Mouse (Mus musculus) layer of hippocampus, adult 8-10 months (tissue): Measurements from ENCODE around the gene Tbl3. TPM values are rescaled to one million over a fixed set of nuclear protein-coding genes. Genes with fewer than 3 reads are reported as not detected.
"Not testable (repeated sequence)": the region's sequence is repeated elsewhere in the genome, so short reads cannot be mapped to it uniquely, and the experiment has no call there.

ENCODE experiments used
- DNase-seq, 2 experiments: peaks; one replicate each; pipeline ENCODE4 v3.0.0; 2022; ENCODE audit warnings: low spot score in 2 of 2
- total RNA-seq, 4 experiments: library from RNA; stranded (reverse); gene quantifications; 2 replicates each; pipeline ENCODE4 v1.2.4; 2022

Gene Tbl3
- total RNA-seq, 4 experiments from 2014 or later: 24.2 to 32.3 (median 27.8) TPM

DNA sequence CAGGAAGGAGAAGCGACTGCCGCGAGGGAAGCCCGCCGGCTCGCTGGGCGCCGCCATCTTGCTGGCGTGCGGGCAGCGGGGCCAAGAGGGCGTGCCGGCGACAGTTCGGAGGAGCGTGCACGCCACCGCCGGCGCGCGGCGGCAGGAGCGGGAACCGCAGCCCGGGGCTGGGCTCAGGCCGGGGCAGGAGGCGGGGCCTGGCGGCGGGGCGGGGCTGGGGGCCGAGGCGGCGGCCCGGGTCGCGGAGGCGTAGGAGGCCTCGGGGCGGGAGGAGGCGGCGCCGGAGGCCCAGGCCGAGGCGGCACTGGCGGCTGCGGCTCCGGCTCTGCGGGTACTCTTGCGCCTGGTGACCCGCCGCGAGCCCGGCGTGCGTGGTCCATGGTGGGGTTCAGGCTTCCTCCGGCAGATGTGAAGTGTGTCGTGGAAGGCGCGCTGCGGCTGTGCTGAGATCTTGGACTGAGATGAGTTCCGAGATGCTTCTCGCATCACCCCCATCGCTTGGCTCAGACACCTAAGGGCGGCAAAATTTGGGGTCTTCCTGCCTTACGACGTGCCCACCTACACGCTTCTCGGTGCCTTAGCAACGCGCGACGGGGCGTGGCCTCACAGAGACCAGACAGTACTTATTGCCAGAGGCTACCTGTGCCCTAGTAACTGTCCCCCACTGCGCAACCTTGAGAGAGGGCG is 11.3 kb downstream of the Tbl3 start, which contains the start of the genes Gfer and Noxo1:
Gfer (minus strand) TSS at position 146 of the 687 bp plus-strand sequence.
Noxo1 (plus strand) TSS at position 224 of the 687 bp plus-strand sequence.
- DNase-seq: peak; percentile 62 to 69

- no peak for DNase-seq
Measured at GRCm38 (mm10) chr17:24695326-24696010, 12.0 kb downstream of the Tbl3 start.

DNA sequence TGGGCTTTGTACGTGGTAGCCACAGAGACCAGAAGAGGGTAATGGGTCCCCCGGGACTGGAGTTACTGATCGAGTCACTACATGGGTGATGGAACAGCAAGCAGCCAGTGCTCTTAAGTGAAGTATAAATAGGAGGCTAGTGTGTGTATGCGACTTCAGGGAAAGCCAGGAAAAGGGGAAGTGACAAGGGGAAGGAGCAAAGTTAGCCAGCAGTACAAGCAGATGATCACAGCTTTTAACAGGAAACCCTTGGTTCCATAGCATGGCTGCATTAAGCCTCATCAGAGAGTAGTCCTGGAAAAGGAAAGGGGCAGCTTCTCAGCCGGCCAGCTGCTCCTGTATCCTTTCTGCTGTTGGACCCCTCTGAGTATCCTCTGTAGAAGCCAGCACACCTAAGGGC is 15.1 kb downstream of the Tbl3 start:
- DNase-seq: no peak

GRCm38 (mm10) chr17:24689251-24690081 is 18.0 kb downstream of the Tbl3 start, which contains the start of gene Syngr3:
Gene Syngr3, minus strand, starts transcription at chr17:24689955.
- peak in 1 of 2 experiments; percentile 42 for DNase-seq

DNA sequence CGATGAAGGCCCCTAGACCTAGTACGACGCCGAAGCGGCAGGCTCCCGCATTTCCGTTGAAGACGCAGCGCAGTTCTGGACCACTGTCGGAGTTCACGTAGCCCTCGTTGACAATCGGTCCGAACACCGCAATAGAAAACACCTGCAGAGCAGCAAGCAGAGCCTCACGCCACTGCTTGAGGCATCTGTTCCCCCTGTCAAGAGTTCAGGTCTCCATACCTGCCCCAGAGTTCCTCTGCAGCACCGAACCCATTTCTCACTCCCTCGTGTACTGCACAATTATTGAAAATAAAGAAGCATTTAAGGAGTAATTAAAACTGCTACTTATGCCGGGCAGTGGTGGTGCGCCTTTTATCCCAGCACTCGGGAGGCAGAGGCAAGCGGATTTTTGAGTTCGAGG is 19.9 kb downstream of the Tbl3 start:
- DNase-seq: no peak

- no peak for DNase-seq
Measured at GRCm38 (mm10) chr17:24687146-24687595, 20.3 kb downstream of the Tbl3 start.

DNA sequence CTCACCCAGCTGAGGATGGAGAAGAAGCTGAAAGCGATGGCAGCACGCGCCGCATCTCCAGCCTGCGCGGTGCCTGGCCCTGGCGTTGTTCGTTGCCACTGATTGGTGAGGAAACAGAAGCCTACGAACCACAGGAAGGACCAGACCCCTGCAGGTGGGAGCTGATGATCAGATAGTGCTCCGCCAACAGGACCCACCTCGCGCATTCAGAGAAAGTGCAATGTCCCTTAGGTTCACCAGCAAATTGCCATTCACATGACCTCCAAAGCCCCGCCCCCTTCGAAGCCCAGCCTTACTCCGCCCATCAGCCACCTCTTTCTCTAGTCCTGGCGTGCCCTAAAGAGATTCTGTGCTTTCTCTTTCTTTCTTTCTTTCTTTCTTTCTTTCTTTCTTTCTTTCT is 20.9 kb downstream of the Tbl3 start:
- DNase-seq: no peak

DNA sequence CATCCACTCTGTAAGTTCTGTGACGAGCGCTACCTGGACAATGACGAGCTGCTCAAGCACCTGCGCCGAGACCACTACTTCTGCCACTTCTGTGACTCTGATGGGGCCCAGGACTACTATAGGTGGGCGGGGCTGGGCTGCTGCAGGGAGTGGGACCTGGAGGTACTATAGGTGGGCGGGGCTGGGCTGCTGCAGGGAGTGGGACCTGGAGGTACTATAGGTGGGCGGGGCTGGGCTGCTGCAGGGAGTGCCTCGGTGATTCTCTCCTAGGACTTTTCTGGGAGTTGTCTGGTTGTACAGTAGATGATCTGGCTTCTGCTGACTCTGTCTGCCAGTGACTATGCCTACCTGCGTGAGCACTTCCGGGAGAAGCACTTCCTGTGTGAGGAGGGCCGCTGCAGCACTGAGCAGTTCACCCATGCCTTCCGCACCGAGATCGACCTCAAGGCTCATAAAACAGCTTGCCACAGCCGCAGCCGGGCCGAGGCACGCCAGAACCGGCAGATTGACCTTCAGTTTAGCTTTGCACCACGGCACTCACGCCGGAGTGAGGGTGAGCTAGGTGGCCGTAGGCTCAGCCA is 29.9 kb downstream of the Tbl3 start:
- DNase-seq: no peak

DNA sequence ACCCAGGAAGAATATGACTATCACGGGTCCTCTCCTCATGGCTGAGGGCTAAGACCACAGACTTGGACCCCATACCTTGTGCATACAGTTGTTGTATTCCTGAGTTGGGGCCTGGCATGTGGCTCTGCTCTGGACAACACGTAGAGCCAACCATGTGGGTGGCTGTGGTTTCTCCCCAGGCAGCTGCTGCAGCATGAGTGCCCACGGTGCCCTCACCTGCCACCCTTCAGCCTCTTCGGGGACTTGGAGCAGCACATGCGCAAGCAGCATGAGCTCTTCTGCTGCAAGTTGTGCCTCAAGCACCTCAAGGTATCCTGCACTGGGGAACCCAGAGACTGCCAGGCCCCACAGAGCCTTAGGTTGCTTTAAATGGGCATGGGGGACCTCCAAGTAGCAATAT is 30.6 kb downstream of the Tbl3 start:
- DNase-seq: no peak

DNA sequence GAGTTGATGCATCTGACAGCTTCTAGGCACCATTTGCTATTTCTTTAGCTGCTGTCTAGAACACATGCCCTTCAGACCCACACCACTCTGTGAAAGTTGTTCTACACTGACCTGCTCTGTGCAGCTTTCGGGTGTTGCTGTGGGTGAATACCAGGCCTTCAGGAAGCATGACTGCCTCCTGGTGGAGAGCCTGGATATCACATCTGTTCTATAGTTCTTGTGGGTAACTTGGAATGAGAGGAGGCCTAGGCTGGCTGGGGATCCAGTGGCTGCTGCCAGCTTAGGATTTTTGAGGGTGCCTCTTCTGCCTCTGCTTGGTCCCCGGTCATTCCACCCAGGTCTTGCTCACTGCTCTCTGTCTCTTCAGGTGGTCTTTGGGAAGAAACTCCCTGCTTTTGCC is 31.3 kb downstream of the Tbl3 start:
- DNase-seq: peak in 1 of 2 experiments; percentile 72

GRCm38 (mm10) chr17:24674277-24674676 is 33.2 kb downstream of the Tbl3 start:
- DNase-seq: peak in 1 of 2 experiments; percentile 58

- no peak for DNase-seq
Measured at GRCm38 (mm10) chr17:24672141-24672540, 35.3 kb downstream of the Tbl3 start.

GRCm38 (mm10) chr17:24671346-24671745 is 36.1 kb downstream of the Tbl3 start:
- DNase-seq: no peak

DNA sequence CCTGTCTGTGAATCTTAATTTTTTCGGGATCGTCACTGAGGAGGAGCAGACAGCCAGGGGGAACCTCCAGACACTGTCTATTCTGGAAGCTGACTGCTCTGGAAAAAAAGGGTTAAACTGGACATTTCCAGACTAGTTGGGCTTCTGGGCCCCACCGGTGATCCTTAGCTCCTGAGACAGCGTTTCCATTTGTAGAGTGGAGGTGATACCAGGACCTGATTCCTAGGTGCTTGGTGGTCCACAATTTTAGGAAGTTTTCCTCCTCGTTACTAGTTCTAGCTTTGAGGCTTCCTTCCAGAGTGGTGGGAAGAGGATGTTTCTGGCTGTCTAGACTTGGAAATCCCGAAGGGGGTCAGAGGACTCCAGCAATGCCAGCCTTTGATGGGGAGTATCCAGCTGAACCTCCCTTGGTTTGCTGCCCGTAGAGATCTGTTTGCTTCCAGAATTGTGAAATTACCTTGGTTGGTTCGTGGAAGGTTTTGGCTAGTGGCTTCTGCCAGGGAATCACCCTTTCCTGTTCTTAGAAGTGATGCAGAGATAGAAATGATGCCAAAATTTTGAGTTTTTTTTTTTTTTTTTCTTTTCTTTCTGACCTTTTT is 37.1 kb downstream of the Tbl3 start:
- DNase-seq: no peak

GRCm38 (mm10) chr17:24669545-24670245 is 37.8 kb downstream of the Tbl3 start, which contains the start of gene Zfp598:
Gene Zfp598, plus strand, starts transcription at chr17:24669687.
- peak; percentile 84 to 92 for DNase-seq

- DNase-seq: not testable (repeated sequence)
Measured at GRCm38 (mm10) chr17:24669214-24669544, 38.3 kb downstream of the Tbl3 start.

- DNase-seq: peak in 1 of 2 experiments; percentile 43
Measured at GRCm38 (mm10) chr17:24667416-24667815, 40.0 kb downstream of the Tbl3 start.

- not testable (repeated sequence) for DNase-seq
Measured at GRCm38 (mm10) chr17:24667011-24667410, 40.4 kb downstream of the Tbl3 start.

- DNase-seq: no peak
Measured at GRCm38 (mm10) chr17:24658017-24658758, 49.3 kb downstream of the Tbl3 start, which contains the start of gene Npw. Gene Npw, minus strand, starts transcription at chr17:24658457.
